In genomic region chr2:144046916-144047315, GRCm38 (mm10) we compare ENCODE assay signal across 20 mouse cellular contexts. TPM values are rescaled to one million over a fixed set of nuclear protein-coding genes. Genes with fewer than 3 reads are reported as not detected.
DNase-seq lines count a peak whose midpoint lies in the region; ATAC-seq lines count a peak whose summit lies in the region.
"Had no signal": no experiment of that assay in that cellular context is flagged by ENCODE, and none has a peak within 500 bp of the region (broad histone marks: within the 10 kb centered on the region; RNA-seq: fewer than 3 reads in every experiment).

No protein-coding gene starts in this region.

- ATAC-seq in forebrain, embryonic 15.5 days (replicated peaks) = no peak
- no peak for ATAC-seq in midbrain, embryonic 14.5 days (ENCODE audit: low FRiP score, low TSS enrichment)
- 0 out of 2 replicates have a peak, but pooled peaks have one; percentile 18 for ATAC-seq in liver, embryonic 13.5 days (ENCODE audit: low read depth)

- peaks cover 11% of the 10 kb centered on the region; the same call in 1 of the 2 replicates for H3K9me3 ChIP-seq in forebrain, embryonic 10.5 days
- no peaks in the 10 kb centered on the region for H3K9me3 ChIP-seq in forebrain, embryonic 15.5 days
- peaks cover 14% of the 10 kb centered on the region; the same call in 1 of the 2 replicates for H3K9me3 ChIP-seq in midbrain, embryonic 10.5 days (replicated peaks)
- peaks cover 10% of the 10 kb centered on the region for H3K9me3 ChIP-seq in midbrain, embryonic 14.5 days (ENCODE audit: control insufficient read depth, low read length)
- no peaks in the 10 kb centered on the region for H3K9me3 ChIP-seq in liver, embryonic 13.5 days (replicated peaks)
- H3K9me3 ChIP-seq: limb, embryonic 10.5 days had no signal

- no peak overlapping the region for H3K4me3 ChIP-seq in forebrain, embryonic 10.5 days
- H3K4me3 ChIP-seq in forebrain, embryonic 15.5 days = no peak overlapping the region
- no peak overlapping the region for H3K4me3 ChIP-seq in midbrain, embryonic 10.5 days
- no peak overlapping the region for H3K4me3 ChIP-seq in midbrain, embryonic 14.5 days (replicated peaks; ENCODE audit: low read depth, low read length)
- no peak overlapping the region for H3K4me3 ChIP-seq in liver, embryonic 13.5 days (replicated peaks)
- H3K4me3 ChIP-seq in macrophage (ENCODE audit: inconsistent target) = no peak overlapping the region
- H3K4me3 ChIP-seq: embryonic facial prominence, embryonic 12.5 days; heart, adult 2 months; limb, embryonic 10.5 days had no signal

- H3K27ac ChIP-seq in forebrain, embryonic 10.5 days = peak overlapping the region; percentile 48; the same call in 1 of the 2 replicates
- no peak overlapping the region for H3K27ac ChIP-seq in forebrain, embryonic 15.5 days (replicated peaks)
- H3K27ac ChIP-seq in midbrain, embryonic 10.5 days (replicated peaks) = peak overlapping the region; percentile 47; the same call in 1 of the 2 replicates
- H3K27ac ChIP-seq in midbrain, embryonic 14.5 days (replicated peaks; ENCODE audit: low read depth, low read length) = no peak overlapping the region
- H3K27ac ChIP-seq in liver, embryonic 13.5 days = no peak overlapping the region; the same call in 1 of the 2 replicates
- H3K27ac ChIP-seq in macrophage = peak overlapping the region; percentile 38
- H3K27ac ChIP-seq: embryonic facial prominence, embryonic 12.5 days; heart, adult 2 months; kidney, postnatal 0 days; limb, embryonic 10.5 days; stomach, postnatal 0 days had no signal

- DNase-seq in forebrain, embryonic 10.5 days (ENCODE audit: extremely low spot score, low spot score) = no peak
- no peak for DNase-seq in midbrain, embryonic 10.5 days (ENCODE audit: low spot score)
- DNase-seq in midbrain, embryonic 14.5 days = no peak
- no peak for DNase-seq in liver, embryonic 13.5 days
- no peak for DNase-seq in adrenal gland, postnatal 14 days
- no peak for DNase-seq in urinary bladder, postnatal 25 days (ENCODE audit: low spot score)
- DNase-seq: adrenal gland, adult 2 months; cerebellum, adult 9-11 months; heart, postnatal 10 days; layer of hippocampus, postnatal 36 days had no signal

- H3K9ac ChIP-seq in forebrain, embryonic 15.5 days (replicated peaks) = no peak overlapping the region
- H3K9ac ChIP-seq in midbrain, embryonic 14.5 days (replicated peaks; ENCODE audit: low read length) = no peak overlapping the region
- H3K9ac ChIP-seq in liver, embryonic 13.5 days = no peak overlapping the region
- H3K9ac ChIP-seq: embryonic facial prominence, embryonic 12.5 days had no signal

- H3K79me2 ChIP-seq in macrophage (ENCODE audit: inconsistent target) = no peaks in the 10 kb centered on the region

- H3K4me1 ChIP-seq in forebrain, embryonic 10.5 days = peaks cover 7% of the 10 kb centered on the region
- no peaks in the 10 kb centered on the region for H3K4me1 ChIP-seq in forebrain, embryonic 15.5 days
- H3K4me1 ChIP-seq in midbrain, embryonic 10.5 days = 0 out of 2 replicates have a peak, but pooled peaks cover 6% of the 10 kb centered on the region
- no peaks in the 10 kb centered on the region for H3K4me1 ChIP-seq in midbrain, embryonic 14.5 days (ENCODE audit: control insufficient read depth, insufficient read depth, low read length)
- H3K4me1 ChIP-seq in liver, embryonic 13.5 days (replicated peaks) = no peaks in the 10 kb centered on the region
- H3K4me1 ChIP-seq: embryonic facial prominence, embryonic 12.5 days had no signal

- 77% methylated on average over 11 of the region's 11 CpGs for WGBS in forebrain, embryonic 10.5 days
- WGBS in forebrain, embryonic 15.5 days = 85% methylated on average over 11 of the region's 11 CpGs
- 83% methylated on average over 11 of the region's 11 CpGs for WGBS in midbrain, embryonic 10.5 days
- WGBS in midbrain, embryonic 14.5 days = 83% methylated on average over 11 of the region's 11 CpGs
- WGBS in liver, embryonic 13.5 days (ENCODE audit: insufficient replicate concordance) = 30% methylated on average over 11 of the region's 11 CpGs
- WGBS in macrophage (ENCODE audit: missing documents) = 25% methylated on average over 11 of the region's 11 CpGs

- no peaks in the 10 kb centered on the region for H3K27me3 ChIP-seq in forebrain, embryonic 10.5 days (ENCODE audit: poor library complexity, severe bottlenecking)
- no peaks in the 10 kb centered on the region for H3K27me3 ChIP-seq in forebrain, embryonic 15.5 days
- no peaks in the 10 kb centered on the region for H3K27me3 ChIP-seq in midbrain, embryonic 10.5 days (ENCODE audit: low read depth, poor library complexity, severe bottlenecking)
- H3K27me3 ChIP-seq in midbrain, embryonic 14.5 days (ENCODE audit: control insufficient read depth, insufficient read depth, low read length) = no peaks in the 10 kb centered on the region
- no peaks in the 10 kb centered on the region for H3K27me3 ChIP-seq in liver, embryonic 13.5 days
- H3K27me3 ChIP-seq: CH12.LX; embryonic facial prominence, embryonic 12.5 days had no signal

- H3K36me3 ChIP-seq in forebrain, embryonic 10.5 days (replicated peaks) = no peaks in the 10 kb centered on the region
- no peaks in the 10 kb centered on the region for H3K36me3 ChIP-seq in forebrain, embryonic 15.5 days
- no peaks in the 10 kb centered on the region for H3K36me3 ChIP-seq in midbrain, embryonic 10.5 days
- H3K36me3 ChIP-seq in midbrain, embryonic 14.5 days (ENCODE audit: control insufficient read depth, insufficient read depth, low read length) = no peaks in the 10 kb centered on the region
- no peaks in the 10 kb centered on the region for H3K36me3 ChIP-seq in liver, embryonic 13.5 days
- H3K36me3 ChIP-seq in macrophage (ENCODE audit: inconsistent target) = no peaks in the 10 kb centered on the region
- H3K36me3 ChIP-seq: embryonic facial prominence, embryonic 12.5 days; limb, embryonic 10.5 days had no signal

- no peak overlapping the region for H3K4me2 ChIP-seq in forebrain, embryonic 15.5 days (replicated peaks)
- H3K4me2 ChIP-seq in midbrain, embryonic 14.5 days (ENCODE audit: low read length) = no peak overlapping the region
- H3K4me2 ChIP-seq in liver, embryonic 13.5 days = no peak overlapping the region; the same call in 1 of the 2 replicates
- H3K4me2 ChIP-seq: embryonic facial prominence, embryonic 12.5 days had no signal

RNA-seq across cellular contexts. Expression of gene Banf2, which starts 14.1 kb away (rescaled TPM):
- polyA plus RNA-seq in forebrain, embryonic 10.5 days (2016; fragmentation: Nextera tagmentation; extraction: Ambion mirVana) = not detected in 2 replicates
- not detected in 2 replicates for polyA plus RNA-seq in forebrain, embryonic 15.5 days (2015; fragmentation: Nextera tagmentation; extraction: Ambion mirVana)
- not detected in 2 replicates for polyA plus RNA-seq in midbrain, embryonic 10.5 days (2016; fragmentation: Nextera tagmentation; extraction: Ambion mirVana)
- polyA plus RNA-seq in midbrain, embryonic 14.5 days (2014; fragmentation: Nextera tagmentation; extraction: Ambion mirVana) = not detected in 2 replicates
- polyA plus RNA-seq in liver, embryonic 13.5 days (2015; fragmentation: Nextera tagmentation; extraction: Ambion mirVana) = not detected in 2 replicates
- total RNA-seq in macrophage (2018; cell fraction: chromatin; rRNA removed) = not detected
- total RNA-seq in macrophage (2018; cell fraction: cytosol; rRNA removed) = not detected
- total RNA-seq in macrophage (2018; cell fraction: nucleus; rRNA removed) = not detected
- polyA plus RNA-seq in macrophage (2018) = not detected in 3 replicates
- total RNA-seq in adrenal gland, postnatal 14 days (2021) = not detected in 2 replicates
- total RNA-seq: adrenal gland, adult 2 months; CH12.LX; heart, adult 2 months; heart, postnatal 10 days; layer of hippocampus, postnatal 36 days; neutrophil, adult 5-6 weeks had no signal
- polyA plus RNA-seq: adrenal gland, adult 2 months; embryonic facial prominence, embryonic 12.5 days; heart, adult 2 months; kidney, postnatal 0 days; limb, embryonic 10.5 days; spleen, adult 2 months; stomach, postnatal 0 days had no signal

RNA-seq across cellular contexts. Expression of gene Rrbp1, which starts 35.9 kb away (rescaled TPM):
- polyA plus RNA-seq in forebrain, embryonic 10.5 days (2016; fragmentation: Nextera tagmentation; extraction: Ambion mirVana) = 44.6 and 47.5 TPM in 2 replicates
- polyA plus RNA-seq in forebrain, embryonic 15.5 days (2015; fragmentation: Nextera tagmentation; extraction: Ambion mirVana) = 18.1 and 18.5 TPM in 2 replicates
- 41.7 and 48.0 TPM in 2 replicates for polyA plus RNA-seq in midbrain, embryonic 10.5 days (2016; fragmentation: Nextera tagmentation; extraction: Ambion mirVana)
- polyA plus RNA-seq in midbrain, embryonic 14.5 days (2014; fragmentation: Nextera tagmentation; extraction: Ambion mirVana) = 21.3 and 25.5 TPM in 2 replicates
- 48.3 and 49.7 TPM in 2 replicates for polyA plus RNA-seq in liver, embryonic 13.5 days (2015; fragmentation: Nextera tagmentation; extraction: Ambion mirVana)
- 1,000 to 10,000 TPM in 16 of 26 experiments, 100 to 1,000 TPM in 10; 593 to 1,756 (median 1,078) TPM for total RNA-seq in macrophage (2018; cell fraction: chromatin; rRNA removed)
- total RNA-seq in macrophage (2018; cell fraction: cytosol; rRNA removed) = 100 to 1,000 TPM; 326 to 901 (median 520) TPM
- 1,000 to 10,000 TPM in 10 of 26 experiments, 100 to 1,000 TPM in 16; 519 to 1,296 (median 882) TPM for total RNA-seq in macrophage (2018; cell fraction: nucleus; rRNA removed)
- 324 to 943 TPM (median 383 TPM) in 3 replicates for polyA plus RNA-seq in macrophage (2018)
- total RNA-seq in adrenal gland, postnatal 14 days (2021) = 174 and 205 TPM in 2 replicates

Comparison
In these comparisons a context has a peak if more than half of its experiments do, and no peak if none do; other contexts are left out.
1. H3K27ac ChIP-seq: peak in forebrain, embryonic 10.5 days (single experiment), midbrain, embryonic 10.5 days (single experiment) and macrophage (single experiment); none in forebrain, embryonic 15.5 days (single experiment), midbrain, embryonic 14.5 days (single experiment) and liver, embryonic 13.5 days (single experiment).